Mouse (Mus musculus): Measurements from ENCODE around the gene Decr2. TPM values are rescaled to one million over a fixed set of nuclear protein-coding genes. Genes with fewer than 3 reads are reported as not detected.

Decr2 gene
- total RNA-seq, 1 experiment = 12.6 TPM

GRCm38 (mm10) chr17:26032037-26032436 lies 58.1 kb downstream of the Decr2 start:
- DNase-seq (ENCODE audit: low read depth, low spot score) = no peak
- Histone ChIP-seq H3K27ac (ENCODE audit: insufficient read depth, low read depth, low read length, poor library complexity, severe bottlenecking) (no peak overlapping the region), H3K36me3 (ENCODE audit: control insufficient read depth, insufficient read depth, low read length, poor library complexity, severe bottlenecking) (no peaks in the 10 kb centered on the region; the same call in 1 of the 2 replicates), H3K9me3 (ENCODE audit: control insufficient read depth, insufficient read depth, low read depth, low read length) (no peaks in the 10 kb centered on the region), H3K4me3 (ENCODE audit: insufficient read depth in 1 of 2, low read depth in 1 of 2, low read length in 2 of 2, poor library complexity in 1 of 2, severe bottlenecking in 1 of 2) (no peak overlapping the region), H3K9ac (ENCODE audit: insufficient read depth, low read depth, low read length, poor library complexity, severe bottlenecking) (no peak overlapping the region), H3K4me1 (ENCODE audit: control insufficient read depth in 2 of 2, insufficient read depth in 2 of 2, low read length in 2 of 2, poor library complexity in 1 of 2) (peaks cover 0 to 2% of the 10 kb centered on the region in 2 experiments; a peak in 1 of 4 replicates)
- TF ChIP-seq CHD2 (IDR thresholded peaks at IDR 0.05; ENCODE audit: low read depth, low read length) (no peak), ZC3H11A (IDR thresholded peaks at IDR 0.05; ENCODE audit: borderline replicate concordance, low read depth, low read length) (no peak), MAFK (IDR thresholded peaks at IDR 0.05; ENCODE audit: insufficient read depth, low read depth, low read length) (no peak), HCFC1 (IDR thresholded peaks at IDR 0.05; ENCODE audit: borderline replicate concordance, insufficient read depth, low read length) (no peak), ZNF384 (IDR thresholded peaks at IDR 0.05; ENCODE audit: low read depth, low read length) (no peak)
- in situ Hi-C loops (cut with MboI; ENCODE audit: low sequenced_read_pairs in 2 of 2, unreplicated experiment in 2 of 2) = no loop called here

- in situ Hi-C loops (cut with MboI; ENCODE audit: low sequenced_read_pairs in 2 of 2, unreplicated experiment in 2 of 2) = no loop called here
- Histone ChIP-seq H3K9me3 (ENCODE audit: control insufficient read depth, insufficient read depth, low read depth, low read length) (no peaks in the 10 kb centered on the region), H3K4me3 (ENCODE audit: insufficient read depth in 1 of 2, low read depth in 1 of 2, low read length in 2 of 2, poor library complexity in 1 of 2, severe bottlenecking in 1 of 2) (no peak overlapping the region), H3K4me1 (ENCODE audit: control insufficient read depth in 2 of 2, insufficient read depth in 2 of 2, low read length in 2 of 2, poor library complexity in 1 of 2) (peaks cover 0 to 2% of the 10 kb centered on the region in 2 experiments; a peak in 1 of 4 replicates), H3K9ac (ENCODE audit: insufficient read depth, low read depth, low read length, poor library complexity, severe bottlenecking) (no peak overlapping the region), H3K36me3 (ENCODE audit: control insufficient read depth, insufficient read depth, low read length, poor library complexity, severe bottlenecking) (no peaks in the 10 kb centered on the region; the same call in 1 of the 2 replicates), H3K27ac (ENCODE audit: insufficient read depth, low read depth, low read length, poor library complexity, severe bottlenecking) (no peak overlapping the region)
- no peak for DNase-seq (ENCODE audit: low read depth, low spot score)
- TF ChIP-seq HCFC1 (IDR thresholded peaks at IDR 0.05; ENCODE audit: borderline replicate concordance, insufficient read depth, low read length) = no peak
- no peak for TF ChIP-seq ZC3H11A (IDR thresholded peaks at IDR 0.05; ENCODE audit: borderline replicate concordance, low read depth, low read length)
- no peak for TF ChIP-seq MAFK (IDR thresholded peaks at IDR 0.05; ENCODE audit: insufficient read depth, low read depth, low read length)
- no peak for TF ChIP-seq ZNF384 (IDR thresholded peaks at IDR 0.05; ENCODE audit: low read depth, low read length)
- TF ChIP-seq CHD2 (IDR thresholded peaks at IDR 0.05; ENCODE audit: low read depth, low read length) = no peak
These were observed 58.6 kb downstream of the Decr2 start for GRCm38 (mm10) chr17:26031583-26031982.

Other genes starting within 250 kb of the Decr2 start
- gene Gm20683, start 248.6 kb downstream of the Decr2 start, total RNA-seq (2012; rRNA removed) = 2.0 and 2.7 TPM in 2 replicates
- 36.8 and 52.6 TPM in 2 replicates for gene Rhot2, start 245.5 kb downstream of the Decr2 start, total RNA-seq (2012; rRNA removed)
- gene Wdr90, start 228.8 kb downstream of the Decr2 start, total RNA-seq (2012; rRNA removed) = 24.7 and 50.5 TPM in 2 replicates
- gene Mcrip2, start 221.6 kb downstream of the Decr2 start, total RNA-seq (2012; rRNA removed) = 12.3 and 12.6 TPM in 2 replicates
- gene Mettl26, start 215.3 kb downstream of the Decr2 start, total RNA-seq (2012; rRNA removed) = 26.5 and 26.6 TPM in 2 replicates
- gene Wfikkn1, start 209.5 kb downstream of the Decr2 start, total RNA-seq (2012; rRNA removed) = 3.3 TPM in 2 replicates
- 14.6 and 15.7 TPM in 2 replicates for gene Rab40c, start 170.6 kb downstream of the Decr2 start, total RNA-seq (2012; rRNA removed)
- 44.4 and 56.9 TPM in 2 replicates for gene Pigq, start 145.4 kb downstream of the Decr2 start, total RNA-seq (2012; rRNA removed)
- gene Nhlrc4, start 145.4 kb downstream of the Decr2 start, total RNA-seq (2012; rRNA removed) = 0.16 and 0.18 TPM in 2 replicates
- gene A930017K11Rik, start 137.8 kb downstream of the Decr2 start, total RNA-seq (2012; rRNA removed) = not detected in 2 replicates
- gene Capn15, start 104.5 kb downstream of the Decr2 start, total RNA-seq (2012; rRNA removed) = 18.0 and 19.0 TPM in 2 replicates
- 9.4 and 11.2 TPM in 2 replicates for gene Rab11fip3, start 20.8 kb downstream of the Decr2 start, total RNA-seq (2012; rRNA removed)
- 96.4 and 133 TPM in 2 replicates for gene Nme4, start 5.3 kb upstream of the Decr2 start, total RNA-seq (2012; rRNA removed)
- 22.3 and 28.5 TPM in 2 replicates for gene Tmem8, start 23.0 kb upstream of the Decr2 start, total RNA-seq (2012; rRNA removed)
- 154 and 156 TPM in 2 replicates for gene Mrpl28, start 33.2 kb upstream of the Decr2 start, total RNA-seq (2012; rRNA removed)
- 33.6 and 38.9 TPM in 2 replicates for gene Axin1, start 48.4 kb upstream of the Decr2 start, total RNA-seq (2012; rRNA removed)
- gene Pdia2, start 108.8 kb upstream of the Decr2 start, total RNA-seq (2012; rRNA removed) = 0.16 and 0.18 TPM in 2 replicates
- 5.6 and 18.9 TPM in 2 replicates for gene Rgs11, start 112.6 kb upstream of the Decr2 start, total RNA-seq (2012; rRNA removed)
- 15.0 and 23.9 TPM in 2 replicates for gene Arhgdig, start 117.4 kb upstream of the Decr2 start, total RNA-seq (2012; rRNA removed)
- gene Fam234a, start 153.9 kb upstream of the Decr2 start, total RNA-seq (2012; rRNA removed) = 22.1 and 28.4 TPM in 2 replicates
- gene Luc7l, start 162.6 kb upstream of the Decr2 start, total RNA-seq (2012; rRNA removed) = 112 and 115 TPM in 2 replicates

Measured in ES-E14 (cell line).